Mouse (Mus musculus): ENCODE measurements around the gene Rassf2. TPM values are rescaled to one million over a fixed set of nuclear protein-coding genes. Genes with fewer than 3 reads are reported as not detected.

The Rassf2 gene
- polyA plus RNA-seq, 1 experiment from 2014 or later = 16.2 TPM

DNA sequence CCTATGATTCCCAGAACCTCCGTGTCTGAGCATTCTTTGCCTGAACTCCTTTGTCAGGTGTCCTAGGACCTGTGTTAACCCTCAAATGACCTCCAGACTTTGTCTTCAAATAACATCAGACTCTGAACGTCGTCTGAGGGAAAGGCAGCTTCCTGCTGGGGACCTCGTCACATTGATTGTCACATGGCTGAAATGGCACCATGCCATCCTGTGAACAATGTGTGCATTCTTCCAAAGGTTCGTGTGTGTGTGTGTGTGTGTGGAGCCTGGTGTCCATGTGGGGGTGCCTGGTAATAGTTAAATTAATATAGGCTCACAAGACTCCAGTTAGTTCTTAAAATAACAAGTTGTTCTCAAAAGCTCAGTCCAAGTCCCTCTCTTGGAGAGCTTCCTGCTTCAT is 32.7 kb downstream of the Rassf2 start:
- no peak overlapping the region for H3K4me2 ChIP-seq
- no peaks in the 10 kb centered on the region for H3K27me3 ChIP-seq
- ATAC-seq (ENCODE audit: insufficient number of reproducible peaks, low FRiP score, low TSS enrichment, low read depth) = no peak
- H3K9me3 ChIP-seq = no peaks in the 10 kb centered on the region
- peaks cover 18% of the 10 kb centered on the region for H3K4me1 ChIP-seq
- H3K27ac ChIP-seq = no peak overlapping the region
- 40% methylated on average over 5 of the region's 5 CpGs for WGBS
- H3K4me3 ChIP-seq = no peak overlapping the region
- peaks cover 13% of the 10 kb centered on the region; the same call in 1 of the 2 replicates for H3K36me3 ChIP-seq
- no peak overlapping the region for H3K9ac ChIP-seq

DNA sequence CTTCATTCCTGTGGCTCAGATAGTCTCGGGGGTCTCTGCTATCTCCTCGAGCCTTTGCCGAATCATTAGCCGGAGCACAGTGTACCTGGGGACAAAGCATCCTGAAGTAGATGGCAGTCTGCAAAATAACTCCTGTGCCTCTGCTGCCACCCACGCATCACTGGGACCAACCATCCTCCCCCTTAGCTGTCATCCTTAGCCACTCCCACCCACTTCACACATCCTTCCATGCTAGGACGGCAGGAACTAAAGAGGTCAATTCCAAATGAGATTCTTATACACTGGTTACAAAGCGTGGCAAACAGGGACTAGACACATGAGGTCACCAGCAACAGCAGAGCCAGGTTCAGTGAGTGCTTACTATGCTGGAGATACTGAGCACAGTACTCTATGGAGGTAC is 33.7 kb downstream of the Rassf2 start:
- WGBS = 83% methylated on average over 7 of the region's 7 CpGs
- no peaks in the 10 kb centered on the region for H3K9me3 ChIP-seq
- ATAC-seq (ENCODE audit: insufficient number of reproducible peaks, low FRiP score, low TSS enrichment, low read depth) = no peak

DNA sequence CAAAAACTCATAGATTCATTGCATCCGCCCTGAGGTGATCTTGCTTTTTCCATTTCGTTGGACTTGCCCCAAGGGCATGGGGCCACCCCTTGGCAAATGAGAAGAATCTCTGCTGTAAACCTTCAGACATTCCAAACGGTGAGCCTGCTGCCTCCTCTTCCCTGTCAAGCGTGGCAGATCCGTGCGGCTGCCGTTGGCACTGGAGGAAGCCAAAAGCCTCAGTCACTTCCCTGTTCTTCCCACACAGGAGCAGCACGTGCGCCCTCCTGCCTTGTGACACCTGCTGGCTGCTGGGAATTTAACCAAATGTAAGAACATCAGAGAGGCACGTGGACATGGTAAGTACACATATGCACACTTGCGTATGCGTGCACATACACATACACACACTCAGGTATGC is 34.3 kb downstream of the Rassf2 start:
- H3K36me3 ChIP-seq = peaks cover 13% of the 10 kb centered on the region; the same call in 1 of the 2 replicates
- no peak for ATAC-seq (ENCODE audit: insufficient number of reproducible peaks, low FRiP score, low TSS enrichment, low read depth)
- WGBS = 70% methylated on average over 12 of the region's 12 CpGs

More for the DNA sequence above, 33.7 kb downstream of the Rassf2 start:
- no peak overlapping the region for H3K27ac ChIP-seq
- H3K4me2 ChIP-seq = no peak overlapping the region
- H3K9ac ChIP-seq = no peak overlapping the region
- peaks cover 23% of the 10 kb centered on the region for H3K4me1 ChIP-seq
- H3K4me3 ChIP-seq = no peak overlapping the region
- peaks cover 13% of the 10 kb centered on the region; the same call in 1 of the 2 replicates for H3K36me3 ChIP-seq
- H3K27me3 ChIP-seq = no peaks in the 10 kb centered on the region

DNA sequence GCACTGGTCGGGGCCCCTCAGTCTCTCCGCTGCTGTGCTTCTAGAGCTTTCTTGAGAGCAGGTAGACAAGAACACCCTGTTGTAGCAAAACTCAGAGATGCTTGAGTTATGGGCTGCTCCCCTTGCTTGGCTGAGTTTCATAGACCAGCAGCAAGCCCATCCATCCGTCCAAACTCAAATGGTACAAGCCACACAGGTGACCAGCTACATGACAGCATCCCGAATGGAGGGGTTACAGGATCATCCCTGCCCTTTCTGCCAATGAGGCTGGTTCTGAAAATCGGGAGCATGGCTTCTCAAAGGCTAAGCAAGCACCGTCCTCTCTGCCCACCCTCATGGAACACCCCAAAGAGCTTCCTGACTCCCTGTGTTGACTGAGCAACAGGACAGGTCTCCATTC is 35.1 kb downstream of the Rassf2 start:
- no peak overlapping the region for H3K27ac ChIP-seq
- no peak overlapping the region for H3K4me2 ChIP-seq
- WGBS = 90% methylated on average over 6 of the region's 6 CpGs
- H3K9me3 ChIP-seq = no peaks in the 10 kb centered on the region
- peaks cover 23% of the 10 kb centered on the region for H3K4me1 ChIP-seq
- no peak overlapping the region for H3K4me3 ChIP-seq
- H3K36me3 ChIP-seq = peaks cover 13% of the 10 kb centered on the region; the same call in 1 of the 2 replicates
- H3K27me3 ChIP-seq = no peaks in the 10 kb centered on the region
- no peak overlapping the region for H3K9ac ChIP-seq
- ATAC-seq (ENCODE audit: insufficient number of reproducible peaks, low FRiP score, low TSS enrichment, low read depth) = no peak

More for the DNA sequence above, 34.3 kb downstream of the Rassf2 start:
- no peak overlapping the region for H3K27ac ChIP-seq
- no peaks in the 10 kb centered on the region for H3K9me3 ChIP-seq
- no peak overlapping the region for H3K9ac ChIP-seq
- peaks cover 23% of the 10 kb centered on the region for H3K4me1 ChIP-seq
- H3K4me2 ChIP-seq = no peak overlapping the region
- H3K4me3 ChIP-seq = no peak overlapping the region
- no peaks in the 10 kb centered on the region for H3K27me3 ChIP-seq

DNA sequence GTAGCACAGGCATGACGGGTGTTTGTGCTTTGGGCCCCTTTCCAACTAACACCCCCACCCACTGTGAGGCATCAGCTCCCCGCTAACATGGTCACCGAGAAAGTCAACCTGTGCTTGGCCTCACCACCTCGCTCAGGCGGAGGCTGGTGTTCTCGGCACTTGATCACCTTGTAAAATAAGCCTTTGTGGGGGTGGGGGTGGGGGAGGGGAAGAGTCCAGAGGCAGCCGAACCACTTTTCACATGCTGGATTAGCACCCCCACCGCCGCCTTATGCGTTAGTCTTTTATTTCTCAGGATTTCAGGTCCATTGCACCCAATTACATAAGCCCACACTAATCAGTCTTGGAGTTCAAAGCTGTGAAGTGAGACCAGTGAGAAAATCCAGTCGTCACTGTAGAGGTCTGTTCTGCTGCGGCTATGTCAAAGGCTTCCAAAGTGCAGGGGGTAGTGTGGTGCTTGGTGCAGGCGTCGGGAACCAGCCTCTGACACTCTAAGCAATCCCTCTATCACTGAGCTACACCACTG is 36.4 kb downstream of the Rassf2 start:
- 20% methylated on average over 14 of the region's 14 CpGs for WGBS
- Histone ChIP-seq H3K36me3 (peaks cover 8% of the 10 kb centered on the region; the same call in 1 of the 2 replicates), H3K9ac (no peak overlapping the region), H3K27me3 (no peaks in the 10 kb centered on the region), H3K4me2 (0 out of 2 replicates have a peak overlapping the region, but pooled peaks have one; percentile 7), H3K4me3 (no peak overlapping the region), H3K9me3 (no peaks in the 10 kb centered on the region), H3K4me1 (peaks cover 23% of the 10 kb centered on the region), H3K27ac (no peak overlapping the region; the same call in 1 of the 2 replicates)
- 0 out of 2 replicates have a peak, but pooled peaks have one; percentile 28 for ATAC-seq (ENCODE audit: insufficient number of reproducible peaks, low FRiP score, low TSS enrichment, low read depth)

DNA sequence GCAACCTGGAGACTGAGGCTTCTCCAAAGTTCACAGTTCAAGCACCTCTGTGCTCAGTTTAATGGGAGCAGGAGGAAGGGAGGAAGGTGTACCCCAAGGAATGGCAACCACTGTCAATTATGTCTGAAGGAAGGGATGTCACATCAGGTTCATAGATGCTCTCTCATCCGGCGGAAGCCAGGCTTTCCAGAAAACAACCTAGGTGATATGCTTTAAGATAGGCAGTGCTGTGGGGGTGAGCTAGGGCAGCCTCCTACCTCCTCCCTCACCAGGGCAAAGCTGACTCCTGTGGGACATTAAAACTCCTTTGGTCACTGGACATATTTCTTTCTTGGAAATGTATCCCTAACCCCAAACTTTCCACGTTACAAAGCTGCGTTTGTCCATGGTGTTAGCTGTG is 36.9 kb downstream of the Rassf2 start:
- 65% methylated on average over 4 of the region's 4 CpGs for WGBS
- no peak for ATAC-seq (ENCODE audit: insufficient number of reproducible peaks, low FRiP score, low TSS enrichment, low read depth)

DNA sequence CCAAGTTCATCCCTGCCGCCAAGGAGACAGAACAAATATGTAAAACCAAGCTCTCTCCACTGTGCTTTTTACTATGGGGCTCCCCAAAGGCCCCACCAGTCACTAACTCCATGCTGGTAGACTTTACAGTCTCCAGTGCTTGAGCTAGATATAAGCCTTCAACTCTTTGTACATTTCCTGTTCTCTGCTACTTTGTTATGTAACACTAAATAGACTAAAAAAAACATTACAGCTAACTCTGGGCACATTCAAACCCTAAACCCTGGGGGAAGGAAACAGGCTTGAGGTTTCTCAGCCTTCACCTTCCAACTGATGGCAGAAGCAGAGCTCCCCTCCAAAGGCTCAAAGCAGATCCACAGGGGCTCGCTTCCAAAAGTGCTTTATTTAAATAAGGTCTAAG is 37.6 kb downstream of the Rassf2 start:
- peaks cover 21% of the 10 kb centered on the region for H3K4me1 ChIP-seq
- no peak overlapping the region for H3K9ac ChIP-seq
- WGBS = 70% methylated on average over 2 of the region's 2 CpGs
- H3K4me2 ChIP-seq = no peak overlapping the region
- H3K9me3 ChIP-seq = no peaks in the 10 kb centered on the region
- ATAC-seq (ENCODE audit: insufficient number of reproducible peaks, low FRiP score, low TSS enrichment, low read depth) = no peak
- H3K27me3 ChIP-seq = no peaks in the 10 kb centered on the region
- H3K36me3 ChIP-seq = peaks cover 8% of the 10 kb centered on the region; the same call in 1 of the 2 replicates
- H3K27ac ChIP-seq = no peak overlapping the region
- H3K4me3 ChIP-seq = no peak overlapping the region

More for the DNA sequence above, 36.9 kb downstream of the Rassf2 start:
- no peak overlapping the region for H3K4me3 ChIP-seq
- no peaks in the 10 kb centered on the region for H3K27me3 ChIP-seq
- H3K4me2 ChIP-seq = 0 out of 2 replicates have a peak overlapping the region, but pooled peaks have one; percentile 7
- peaks cover 23% of the 10 kb centered on the region for H3K4me1 ChIP-seq
- H3K36me3 ChIP-seq = peaks cover 8% of the 10 kb centered on the region; the same call in 1 of the 2 replicates
- no peak overlapping the region for H3K9ac ChIP-seq
- no peak overlapping the region; the same call in 1 of the 2 replicates for H3K27ac ChIP-seq
- H3K9me3 ChIP-seq = no peaks in the 10 kb centered on the region

DNA sequence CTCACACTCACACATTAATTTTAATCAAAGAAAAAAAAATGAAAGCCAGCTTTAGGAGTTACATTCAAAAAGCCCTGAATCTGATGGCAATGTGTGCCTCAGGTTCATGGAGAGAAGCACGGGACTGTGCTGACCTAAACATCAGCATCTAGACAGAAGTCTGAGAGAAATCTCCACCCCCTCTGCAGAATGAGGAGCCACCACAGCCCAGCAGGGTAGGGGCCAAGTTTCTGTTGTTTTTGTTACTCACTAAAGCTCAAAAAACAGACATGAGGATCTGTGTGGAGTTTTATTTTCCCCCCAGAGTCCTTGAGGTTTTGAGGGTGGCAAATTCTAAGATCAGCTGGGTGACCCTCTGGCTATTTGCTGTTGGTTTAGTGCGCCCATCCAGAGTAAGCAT is 41.5 kb downstream of the Rassf2 start:
- no peak for ATAC-seq (ENCODE audit: insufficient number of reproducible peaks, low FRiP score, low TSS enrichment, low read depth)
- no peak overlapping the region for H3K9ac ChIP-seq
- no peak overlapping the region for H3K4me3 ChIP-seq
- no peaks in the 10 kb centered on the region for H3K27me3 ChIP-seq
- 77% methylated on average over 2 of the region's 2 CpGs for WGBS
- H3K36me3 ChIP-seq = no peaks in the 10 kb centered on the region
- H3K9me3 ChIP-seq = no peaks in the 10 kb centered on the region
- peaks cover 14% of the 10 kb centered on the region for H3K4me1 ChIP-seq
- no peak overlapping the region for H3K4me2 ChIP-seq
- no peak overlapping the region for H3K27ac ChIP-seq

DNA sequence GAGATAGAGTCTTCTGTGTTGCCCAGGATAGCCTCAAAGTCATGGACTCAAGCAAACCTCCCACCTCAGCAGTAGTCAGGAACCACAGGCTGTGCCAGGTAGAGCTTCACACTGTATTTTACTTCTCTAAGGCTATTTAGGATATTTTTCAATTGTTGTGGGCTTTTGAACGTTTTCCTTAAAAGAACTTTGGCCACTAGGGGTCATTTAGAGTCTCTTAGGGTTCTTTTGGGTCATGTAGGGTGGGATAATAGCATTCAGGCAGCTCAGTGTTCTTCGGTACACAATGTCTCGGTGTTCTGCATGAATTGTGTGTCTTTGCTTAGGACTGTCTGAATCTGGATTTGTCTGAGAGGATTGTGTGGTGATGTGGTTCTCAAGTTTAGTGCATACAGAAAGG is 42.1 kb downstream of the Rassf2 start:
- Histone ChIP-seq H3K36me3 (no peaks in the 10 kb centered on the region), H3K27me3 (no peaks in the 10 kb centered on the region), H3K4me2 (no peak overlapping the region), H3K4me1 (peaks cover 8% of the 10 kb centered on the region; the same call in 1 of the 2 replicates), H3K9ac (no peak overlapping the region), H3K27ac (no peak overlapping the region), H3K4me3 (no peak overlapping the region), H3K9me3 (no peaks in the 10 kb centered on the region)
- no peak for ATAC-seq (ENCODE audit: insufficient number of reproducible peaks, low FRiP score, low TSS enrichment, low read depth)
- WGBS = 51% methylated on average over 3 of the region's 3 CpGs

DNA sequence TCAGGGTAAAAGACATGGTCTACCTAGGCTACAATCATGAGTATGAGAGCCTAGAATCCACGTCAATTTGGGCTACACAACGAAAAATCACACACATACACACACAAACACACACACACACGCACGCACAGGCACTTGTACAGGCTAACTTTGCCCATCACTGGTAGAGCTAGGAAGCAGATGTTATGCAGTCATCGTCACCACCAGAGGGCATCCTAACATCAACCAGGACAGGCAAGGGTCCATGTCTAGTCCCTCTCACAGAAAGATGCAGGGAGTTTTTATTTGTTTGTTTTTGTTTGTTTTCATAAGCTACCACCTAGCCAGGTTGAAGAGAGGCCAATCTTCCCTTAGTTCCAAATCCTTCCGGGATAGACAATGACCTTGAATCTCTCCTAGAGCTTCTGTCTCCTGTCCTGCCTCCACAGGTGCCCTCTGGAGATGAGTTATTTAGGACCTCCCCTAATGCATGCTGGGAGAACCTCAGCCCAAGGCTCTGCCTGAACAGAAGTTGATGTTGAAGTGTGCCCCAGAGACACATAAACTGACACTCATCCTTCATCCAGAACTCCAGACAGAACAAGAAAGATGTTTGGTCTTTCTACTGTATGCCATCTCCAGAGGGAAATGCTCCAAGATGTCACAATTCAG is 47.4 kb downstream of the Rassf2 start:
- ATAC-seq (ENCODE audit: insufficient number of reproducible peaks, low FRiP score, low TSS enrichment, low read depth) = no peak; the same call in 1 of the 2 replicates
- H3K4me1 ChIP-seq = no peaks in the 10 kb centered on the region
- no peaks in the 10 kb centered on the region for H3K27me3 ChIP-seq
- H3K27ac ChIP-seq = no peak overlapping the region
- no peaks in the 10 kb centered on the region for H3K9me3 ChIP-seq
- no peak overlapping the region for H3K9ac ChIP-seq
- no peak overlapping the region for H3K4me2 ChIP-seq
- WGBS = 18% methylated on average over 6 of the region's 6 CpGs
- H3K36me3 ChIP-seq = no peaks in the 10 kb centered on the region
- no peak overlapping the region for H3K4me3 ChIP-seq

DNA sequence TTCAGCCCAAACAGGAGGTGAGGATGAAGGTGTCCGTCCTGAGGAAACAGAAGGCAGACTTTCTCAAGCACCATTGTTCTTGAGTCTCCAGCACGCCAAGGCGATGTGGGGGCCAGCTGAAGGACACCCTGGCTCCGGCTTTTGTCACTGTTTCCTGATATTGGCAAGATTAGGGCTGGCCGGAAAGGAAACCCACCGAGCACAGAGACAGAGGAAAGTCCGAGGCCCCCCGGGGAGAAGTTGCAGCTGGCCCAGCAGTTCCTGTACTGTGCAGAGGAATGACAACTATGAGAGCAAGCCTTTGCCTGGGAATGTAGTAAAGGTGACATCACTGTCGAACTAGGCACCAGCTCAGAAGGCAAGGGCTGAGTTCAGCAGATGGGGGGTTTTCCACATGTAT is 49.2 kb downstream of the Rassf2 start:
- Histone ChIP-seq H3K27me3 (no peaks in the 10 kb centered on the region), H3K4me2 (no peak overlapping the region), H3K4me3 (no peak overlapping the region), H3K4me1 (no peaks in the 10 kb centered on the region), H3K9ac (no peak overlapping the region), H3K9me3 (no peaks in the 10 kb centered on the region), H3K27ac (0 out of 2 replicates have a peak overlapping the region, but pooled peaks have one; percentile 27), H3K36me3 (no peaks in the 10 kb centered on the region)
- 43% methylated on average over 9 of the region's 9 CpGs for WGBS
- peak; percentile 56; the same call in 1 of the 2 replicates for ATAC-seq (ENCODE audit: insufficient number of reproducible peaks, low FRiP score, low TSS enrichment, low read depth)

DNA sequence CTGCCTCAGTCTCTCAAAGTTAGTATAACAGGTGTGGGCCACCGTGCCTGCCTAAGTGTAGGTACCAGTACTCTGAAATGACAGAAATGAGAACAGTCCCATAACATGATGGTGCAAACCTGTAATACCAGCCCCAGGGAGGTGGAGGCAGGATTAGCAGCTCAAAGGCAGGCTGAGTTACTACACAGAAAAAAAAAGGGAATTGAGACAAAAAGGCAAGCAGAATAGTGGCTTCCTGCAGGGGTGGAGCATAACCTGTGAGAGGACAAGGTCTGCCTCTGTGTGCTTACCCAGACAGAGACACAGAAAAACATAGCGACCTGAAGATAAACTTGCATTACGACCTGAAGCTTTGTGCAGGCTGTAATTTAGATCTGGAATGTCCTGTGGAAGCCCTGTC is 53.4 kb downstream of the Rassf2 start:
- Histone ChIP-seq H3K27me3 (no peaks in the 10 kb centered on the region), H3K4me1 (no peaks in the 10 kb centered on the region), H3K4me3 (no peak overlapping the region), H3K9ac (no peak overlapping the region), H3K4me2 (no peak overlapping the region), H3K9me3 (no peaks in the 10 kb centered on the region), H3K27ac (no peak overlapping the region), H3K36me3 (no peaks in the 10 kb centered on the region)
- ATAC-seq (ENCODE audit: insufficient number of reproducible peaks, low FRiP score, low TSS enrichment, low read depth) = no peak
- WGBS = 70% methylated on average over 3 of the region's 3 CpGs
